Mouse (Mus musculus) c-Kit-negative CD71-positive TER-119-positive erythroid progenitor cells, embryonic 14.5 days (primary cell): ENCODE data around the gene Vsx1.

Experiments
- DNase-seq: peaks from one replicate; pipeline ENCODE4 v3.0.0-alpha.2; 2013; ENCODE audit warnings: low read depth, low spot score

Vsx1 gene

DNA sequence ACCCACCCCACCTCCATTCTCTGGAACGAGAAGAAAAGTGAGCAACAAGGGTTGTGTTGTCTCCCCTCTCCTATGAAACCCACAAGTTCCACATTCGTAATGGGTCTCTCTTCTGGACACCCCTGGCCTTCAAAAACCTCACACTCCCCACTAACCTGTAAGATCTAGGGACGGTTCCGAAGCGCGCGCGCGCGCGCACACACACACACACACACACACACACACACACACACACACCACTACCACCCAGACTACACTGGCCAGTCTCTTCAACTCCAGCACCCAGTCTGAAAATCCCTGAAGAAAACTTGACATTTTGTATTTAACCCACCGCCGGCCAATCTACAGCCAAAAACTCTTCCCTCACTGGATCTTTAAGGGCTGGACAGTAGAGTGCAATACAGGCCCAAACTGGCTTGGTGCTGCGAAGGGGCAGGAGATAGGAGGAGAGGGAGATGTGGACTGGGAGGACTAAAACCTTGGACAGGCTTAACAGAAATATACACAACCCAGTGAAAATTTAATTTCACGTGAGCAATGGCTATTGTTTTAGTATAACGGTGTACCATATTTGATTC, at the start of gene Vsx1:
Gene Vsx1, minus strand, starts transcription at position 138 of the 578 bp plus-strand sequence.
- DNase-seq: no peak

- DNase-seq: no peak
These were observed 48.7 kb upstream of the Vsx1 start for GRCm38 (mm10) chr2:150737881-150738280.

GRCm38 (mm10) chr2:150735756-150736576, 46.8 kb upstream of the Vsx1 start:
- no peak for DNase-seq

DNA sequence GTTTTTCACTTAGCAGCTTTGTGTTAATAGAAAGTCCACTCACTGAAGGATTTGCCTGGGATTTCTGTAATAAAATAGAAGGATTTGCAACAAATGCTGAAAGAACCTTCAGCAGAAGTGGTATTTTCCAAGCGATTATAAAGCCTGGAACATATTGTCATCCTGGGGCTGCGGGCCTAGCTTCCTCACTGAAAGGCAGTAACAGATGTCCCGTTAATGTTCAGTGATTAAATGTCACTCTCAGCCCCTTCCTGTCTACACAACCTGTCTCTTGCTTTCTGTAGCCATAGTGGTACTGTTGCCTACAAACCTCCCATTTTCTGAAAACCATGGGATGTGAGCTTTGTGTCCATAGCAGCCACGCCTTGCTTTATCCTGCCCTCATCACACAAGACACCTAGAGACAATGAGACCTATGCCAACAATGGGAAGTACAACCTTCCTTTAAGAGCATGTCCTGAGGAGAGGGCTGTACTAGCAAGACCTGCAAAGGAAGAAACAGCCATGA, 23.1 kb upstream of the Vsx1 start:
- DNase-seq: no peak

DNA sequence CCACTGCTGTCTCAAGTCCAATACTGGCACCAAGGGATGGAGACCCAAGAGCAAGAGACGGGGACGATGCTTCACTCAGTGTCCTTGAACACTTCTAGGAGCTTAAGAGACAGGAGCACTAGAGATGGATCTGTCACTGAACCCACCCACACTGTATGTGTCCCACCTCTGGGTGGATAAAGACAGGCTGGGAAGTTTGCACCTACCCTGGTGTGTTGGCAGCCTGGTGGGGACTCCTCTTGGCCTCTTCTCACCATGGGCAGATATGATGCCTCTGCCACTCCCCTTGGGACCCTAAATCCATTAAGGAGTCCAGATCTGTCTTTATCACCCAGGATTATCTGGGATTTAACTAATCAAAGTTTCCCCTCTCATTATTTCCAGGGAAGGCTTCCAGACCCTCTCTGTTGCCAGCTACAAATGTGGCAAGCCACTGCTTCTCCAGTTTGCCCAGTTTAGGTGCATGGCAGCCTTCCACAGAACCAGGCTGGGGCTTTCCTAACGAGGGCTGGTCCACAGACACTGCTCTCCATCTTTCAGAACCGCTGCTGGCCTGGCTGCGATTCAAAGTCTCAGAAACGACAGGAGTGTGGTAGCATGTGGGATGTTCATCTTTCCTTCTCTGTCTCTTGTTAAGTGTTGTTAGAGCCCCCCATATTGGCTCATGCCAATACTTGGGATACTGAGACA, 2.5 kb upstream of the Vsx1 start:
- DNase-seq: no peak

- DNase-seq: no peak
These were observed 1.1 kb upstream of the Vsx1 start for GRCm38 (mm10) chr2:150690216-150690615.

- no peak for DNase-seq
These were observed 496 bp downstream of the Vsx1 start for GRCm38 (mm10) chr2:150688541-150689186.

- no peak for DNase-seq
These were observed 1.2 kb downstream of the Vsx1 start for GRCm38 (mm10) chr2:150687871-150688540.

DNA sequence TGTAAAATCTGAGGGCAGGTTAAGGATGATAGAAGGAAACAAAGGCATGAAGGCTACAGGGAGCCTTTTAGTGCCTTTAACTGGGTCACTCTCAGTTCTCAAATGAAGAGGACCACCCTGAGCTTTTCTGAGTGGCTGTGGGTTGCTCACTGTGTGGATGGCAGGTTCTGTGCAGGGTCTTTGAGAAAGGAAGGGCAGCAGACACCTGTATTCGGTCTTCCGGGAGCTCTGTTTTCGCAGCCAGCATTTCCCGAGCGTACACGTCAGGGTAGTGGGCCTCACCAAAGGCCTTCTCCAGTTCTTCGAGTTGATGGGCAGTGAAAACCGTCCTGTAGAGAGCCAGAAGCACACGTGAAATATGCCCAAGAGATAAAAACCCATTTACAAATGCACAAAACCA, 3.8 kb downstream of the Vsx1 start:
- no peak for DNase-seq

GRCm38 (mm10) chr2:150684451-150684850, 4.7 kb downstream of the Vsx1 start:
- no peak for DNase-seq

DNA sequence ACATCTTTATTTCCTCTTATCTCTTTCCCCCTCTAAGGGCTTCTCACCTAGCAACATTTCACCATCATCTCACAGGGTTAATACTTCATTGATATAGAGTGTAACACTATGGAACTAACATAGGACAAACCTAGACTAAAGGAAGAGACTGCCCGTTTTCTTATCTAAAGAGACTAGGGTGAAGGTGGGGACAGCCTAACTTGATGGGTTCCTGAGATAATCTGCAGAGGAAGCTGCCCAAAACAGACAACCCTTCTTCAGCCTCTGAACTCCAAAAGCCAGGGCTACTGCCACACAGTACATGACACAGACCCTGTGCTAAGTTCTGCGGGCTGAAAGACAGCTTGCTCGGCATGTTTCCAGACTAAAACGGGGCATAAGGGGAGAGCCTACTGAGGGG, 7.6 kb downstream of the Vsx1 start:
- DNase-seq: no peak

DNA sequence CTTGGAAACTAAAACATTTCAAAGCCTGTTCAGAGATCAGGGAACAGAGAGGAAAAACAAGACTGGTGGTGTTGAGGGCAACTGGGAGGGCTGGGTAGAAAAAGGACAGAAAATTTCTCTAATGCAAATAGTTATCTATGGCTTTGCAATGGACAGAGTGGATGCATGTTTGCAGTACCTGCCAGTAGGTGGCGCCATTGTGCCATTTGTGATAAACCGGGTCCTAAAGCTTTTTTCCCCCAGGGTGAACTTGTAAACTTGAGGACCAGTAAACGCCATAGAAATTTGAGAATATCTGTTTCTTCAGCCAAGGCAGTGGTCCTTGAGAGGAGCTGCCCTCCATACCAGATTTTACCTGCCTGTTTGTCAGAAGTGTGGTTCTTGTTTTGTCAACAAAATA, 10.8 kb downstream of the Vsx1 start:
- peak; percentile 63 for DNase-seq

DNA sequence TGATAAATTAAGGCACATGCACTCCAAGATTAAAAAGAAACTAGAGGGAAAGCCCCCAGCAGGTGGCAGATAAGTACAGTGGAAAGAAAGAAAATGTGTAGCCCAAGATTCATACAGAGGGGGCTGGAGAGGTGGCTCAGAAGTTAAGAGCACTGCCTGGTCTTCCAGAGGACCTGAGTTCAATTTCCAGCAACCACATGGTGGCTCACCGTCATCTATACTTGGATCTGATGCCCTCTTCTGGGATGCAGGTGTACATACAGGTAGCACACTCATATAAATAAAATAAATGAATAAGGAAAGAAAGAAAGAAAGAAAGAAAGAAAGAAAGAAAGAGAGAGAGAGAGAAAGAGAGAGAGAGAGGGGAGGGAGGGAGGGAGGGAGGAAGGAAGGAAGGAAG, 13.6 kb downstream of the Vsx1 start:
- no peak for DNase-seq

DNA sequence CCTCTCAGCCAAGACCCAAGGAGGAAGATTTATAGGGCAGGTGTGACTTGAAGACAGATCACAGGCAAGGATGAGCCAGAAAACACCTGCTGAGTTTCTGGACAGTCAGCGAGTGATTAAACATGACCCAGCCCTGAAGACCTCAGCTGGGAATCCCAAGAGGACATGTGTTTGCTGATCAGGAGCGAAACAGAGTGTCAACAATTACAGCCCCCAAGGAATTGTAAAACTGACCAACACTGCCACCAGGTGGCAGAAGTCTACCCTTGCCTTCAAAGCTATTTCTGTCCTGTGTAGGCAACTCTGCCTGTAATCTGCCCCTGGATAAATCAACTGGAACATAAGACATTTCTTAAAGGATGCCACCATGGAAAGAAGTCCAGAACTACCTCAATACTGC, 14.3 kb downstream of the Vsx1 start:
- DNase-seq: peak; percentile 59

DNA sequence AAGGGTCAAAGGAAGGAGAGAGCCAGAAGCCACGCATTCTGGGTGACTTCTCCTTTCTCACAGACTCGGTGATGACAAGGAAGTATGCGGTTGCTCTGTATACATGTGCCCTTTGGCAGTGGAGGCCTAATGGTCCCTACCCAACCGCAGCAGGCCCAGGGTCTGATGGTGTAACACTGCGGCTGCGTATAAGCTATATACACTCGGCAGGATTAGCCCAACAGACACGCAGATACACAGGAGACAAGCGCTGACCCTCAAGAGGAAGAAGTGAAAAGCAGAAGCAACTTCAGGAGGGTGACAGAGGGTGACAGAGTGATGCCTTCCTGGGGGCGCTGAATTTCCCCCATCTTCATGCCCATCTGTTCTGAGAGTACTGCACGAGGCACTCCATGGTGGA, 15.2 kb downstream of the Vsx1 start:
- DNase-seq: no peak

DNA sequence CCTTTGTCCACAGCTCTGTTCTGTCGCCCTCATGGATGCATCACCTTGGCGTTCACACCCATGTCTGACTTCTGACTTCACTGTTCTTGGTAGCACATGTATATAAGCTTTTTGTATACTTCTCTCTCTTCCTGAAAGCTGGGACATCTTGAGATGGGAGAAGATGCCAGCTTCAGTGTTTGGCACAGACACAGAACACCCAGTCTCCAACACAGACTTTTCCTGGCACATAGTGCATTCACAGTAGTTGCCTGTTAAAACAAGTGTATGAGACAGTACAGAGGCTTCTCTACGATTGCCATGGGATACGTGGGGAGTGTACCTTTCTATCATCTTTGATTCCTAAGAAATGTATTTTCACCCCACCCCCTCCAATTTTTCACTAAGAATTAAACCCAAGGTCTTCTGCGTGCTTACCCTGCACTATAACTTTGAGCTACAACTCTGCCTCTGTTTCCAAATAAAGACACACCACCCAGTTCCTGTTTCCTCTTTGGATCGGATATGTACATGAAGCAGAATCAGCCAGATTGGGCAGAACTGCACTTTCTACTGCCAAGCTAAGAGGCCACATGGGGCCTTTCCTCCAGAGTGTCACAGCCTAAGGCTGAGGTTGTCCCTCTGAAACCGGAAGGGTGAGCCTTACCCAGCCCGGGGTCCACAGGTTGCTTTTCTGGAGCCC, 17.4 kb downstream of the Vsx1 start:
- DNase-seq: no peak

DNA sequence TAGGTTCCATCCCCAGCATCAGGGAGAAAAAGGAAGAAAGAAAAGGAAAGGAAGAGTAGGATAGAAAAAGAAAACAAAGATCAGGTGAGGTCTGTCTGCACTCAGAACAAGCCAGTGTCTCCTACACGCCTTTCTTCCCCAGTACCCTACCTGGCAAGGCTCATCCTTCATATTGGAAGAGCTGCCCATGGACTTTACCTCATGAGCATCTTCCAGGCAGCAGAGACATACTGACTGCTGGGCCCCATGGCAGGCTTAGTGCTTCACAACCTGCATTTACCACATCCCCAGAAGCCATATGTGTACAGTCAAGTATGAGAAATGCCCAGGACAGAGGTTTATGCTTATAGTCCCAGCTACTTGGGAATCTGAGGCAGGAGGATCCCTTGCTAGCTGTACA, 18.2 kb downstream of the Vsx1 start:
- no peak for DNase-seq

DNA sequence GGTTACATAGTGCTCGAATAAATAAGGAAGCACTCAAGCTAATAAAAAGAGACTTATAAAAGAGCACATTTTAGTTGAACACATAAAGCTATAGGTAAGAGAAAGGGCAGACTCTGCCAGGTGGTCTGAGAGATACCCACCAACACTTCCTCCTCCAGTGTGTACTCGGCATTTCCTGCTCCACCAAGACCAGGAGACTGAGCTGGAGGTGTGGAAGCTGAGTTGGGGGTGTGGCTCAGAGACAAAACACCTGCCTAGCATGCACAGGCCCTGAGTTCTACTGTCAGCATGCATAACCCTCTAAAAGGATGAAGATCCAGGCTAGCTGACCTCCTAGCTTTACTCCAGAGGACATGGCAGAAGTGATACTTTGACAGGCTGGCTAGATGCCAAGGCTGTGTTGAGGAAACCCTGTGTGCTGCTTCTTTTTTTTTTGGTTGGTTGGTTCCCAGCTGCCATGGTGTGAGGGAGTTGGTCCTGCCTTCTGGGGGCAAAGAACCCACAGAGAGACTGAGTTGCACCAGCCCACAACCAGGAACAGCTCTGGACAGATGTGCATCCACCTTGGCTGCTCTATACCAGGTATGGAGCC, 19.6 kb downstream of the Vsx1 start:
- no peak for DNase-seq

DNA sequence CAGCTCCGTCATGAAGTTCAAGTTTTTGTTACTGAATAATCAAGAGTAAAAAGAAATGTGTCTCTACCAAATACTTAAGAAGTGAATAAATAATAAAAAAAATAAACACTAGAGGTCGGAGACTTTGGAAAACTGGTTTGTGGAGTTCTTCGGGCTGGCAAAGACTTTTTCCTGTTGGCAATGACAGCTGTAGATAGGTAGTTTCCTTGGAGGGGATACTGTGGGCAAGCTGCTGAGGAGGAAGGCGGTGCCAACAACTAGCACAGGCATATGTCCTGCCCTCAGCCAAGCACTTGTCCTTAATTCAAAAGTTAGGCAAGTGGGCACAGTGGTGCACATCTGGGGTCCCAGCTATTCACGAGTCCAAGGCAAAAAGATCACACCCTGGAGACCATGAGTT, 20.2 kb downstream of the Vsx1 start:
- DNase-seq: no peak
